Mouse (Mus musculus) urinary bladder, postnatal 10 days (tissue): ENCODE data around the gene Gpc3.
"Not testable (repeated sequence)": the region's sequence is repeated elsewhere in the genome, so short reads cannot be mapped to it uniquely, and the experiment has no call there.

ENCODE experiments used
- DNase-seq: peaks from one replicate; pipeline ENCODE4 v3.0.0; 2022; ENCODE audit warnings: low spot score

Gene Gpc3

GRCm38 (mm10) chrX:52412936-52413335, 200.8 kb downstream of the Gpc3 start:
- no peak for DNase-seq

- DNase-seq = no peak
These were observed 212.6 kb downstream of the Gpc3 start for GRCm38 (mm10) chrX:52401188-52401587.

- DNase-seq = no peak
These were observed 238.6 kb downstream of the Gpc3 start for GRCm38 (mm10) chrX:52375129-52375528.

- no peak for DNase-seq
These were observed 239.5 kb downstream of the Gpc3 start for GRCm38 (mm10) chrX:52374209-52374608.

DNA sequence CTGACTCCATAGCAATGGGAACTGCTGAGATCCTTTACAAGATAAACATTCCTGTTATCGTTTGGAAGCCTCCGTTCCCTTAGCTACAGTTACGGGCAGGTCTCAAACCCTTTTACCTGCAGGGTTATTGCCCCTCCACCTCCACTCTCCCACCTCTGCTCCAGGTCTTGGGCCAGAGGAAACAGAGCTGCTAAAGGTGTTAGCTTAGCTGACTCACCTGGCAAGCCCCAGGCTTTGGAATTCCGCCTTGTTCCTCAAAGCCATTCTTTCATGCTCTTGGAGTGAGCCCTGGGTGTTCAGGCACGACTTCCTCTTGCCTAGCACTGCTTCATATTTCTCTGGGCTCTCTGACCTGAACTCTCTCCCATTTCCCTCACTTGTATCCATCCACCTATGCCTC, 241.3 kb downstream of the Gpc3 start:
- no peak for DNase-seq

GRCm38 (mm10) chrX:52369938-52370758, 243.6 kb downstream of the Gpc3 start:
- DNase-seq = no peak

GRCm38 (mm10) chrX:52369304-52369937, 244.3 kb downstream of the Gpc3 start:
- DNase-seq = no peak

DNA sequence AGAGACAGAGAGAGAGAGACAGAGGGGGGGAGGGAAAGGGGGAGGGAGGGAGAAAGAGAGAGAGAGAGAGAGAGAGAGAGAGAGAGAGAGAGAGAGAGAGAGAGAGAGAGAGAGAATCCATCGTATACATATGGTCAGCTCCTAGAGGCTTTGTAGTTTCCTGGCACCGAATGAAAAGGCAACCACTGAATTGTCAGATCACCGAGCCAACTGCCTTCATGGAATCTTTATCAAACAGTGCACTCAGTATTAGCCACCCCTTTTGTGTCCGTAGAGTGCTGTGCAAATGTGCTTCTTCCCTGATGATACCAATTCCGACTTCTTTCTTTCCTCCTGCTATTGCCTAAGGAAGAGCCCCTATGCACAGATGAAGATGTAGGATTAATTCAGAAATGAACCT, 246.9 kb downstream of the Gpc3 start:
- DNase-seq = no peak

- DNase-seq = no peak
These were observed 248.0 kb downstream of the Gpc3 start for GRCm38 (mm10) chrX:52365790-52366189.

DNA sequence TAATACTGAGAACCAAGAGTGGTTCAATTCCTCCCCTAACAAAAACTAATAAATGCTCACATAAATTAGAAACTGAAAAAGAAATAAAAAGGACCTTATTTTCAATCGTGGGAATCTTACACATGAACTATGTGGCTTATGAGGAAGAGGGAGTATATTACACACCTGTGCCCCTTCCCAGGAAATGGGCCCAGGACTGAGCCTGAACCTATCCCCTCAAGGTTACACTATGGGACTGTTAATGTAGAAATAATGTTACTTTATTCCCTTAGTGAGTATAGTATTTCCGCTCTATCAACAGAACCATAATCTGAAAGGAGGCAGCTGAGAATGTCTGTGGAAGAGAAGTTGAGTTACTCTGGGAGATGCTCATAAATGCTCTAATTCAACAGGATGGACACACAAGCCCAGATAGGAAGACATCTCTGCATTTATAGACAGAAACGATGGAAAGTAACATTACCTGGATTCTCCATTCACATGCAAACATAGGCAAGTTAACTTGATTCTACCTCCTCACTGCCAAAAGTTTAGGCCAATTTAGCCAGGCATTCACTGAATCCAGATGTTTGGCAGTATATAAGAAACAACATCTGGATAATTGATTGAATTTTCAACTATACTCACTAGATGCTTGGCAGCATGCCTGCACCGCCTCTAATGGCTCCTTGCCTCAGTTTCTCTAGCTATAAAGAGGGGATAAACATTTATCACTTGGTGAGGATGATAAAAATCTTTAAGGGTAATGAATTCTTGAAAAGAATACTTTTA, 251.3 kb downstream of the Gpc3 start:
- no peak for DNase-seq

DNA sequence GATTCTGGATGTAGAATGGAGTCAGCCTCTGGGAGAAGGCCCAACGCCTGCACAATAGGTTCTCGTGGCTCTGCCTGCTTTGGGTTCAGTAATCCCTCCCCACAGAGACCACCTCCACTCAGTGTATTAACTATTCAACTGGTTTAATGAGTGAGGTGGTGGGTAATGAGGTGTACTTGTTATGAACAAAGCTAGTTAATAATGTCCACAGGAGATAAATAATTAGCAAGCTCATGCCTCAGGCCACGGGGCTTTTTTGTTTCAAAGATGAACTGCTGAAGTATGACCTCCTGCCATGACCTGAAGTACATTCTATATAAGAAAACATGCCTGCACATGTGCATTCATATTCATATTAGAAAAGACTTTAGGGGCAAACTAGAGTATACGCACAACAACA, 260.8 kb downstream of the Gpc3 start:
- DNase-seq = no peak

- not testable (repeated sequence) for DNase-seq
These were observed 263.1 kb downstream of the Gpc3 start for GRCm38 (mm10) chrX:52350631-52351030.

DNA sequence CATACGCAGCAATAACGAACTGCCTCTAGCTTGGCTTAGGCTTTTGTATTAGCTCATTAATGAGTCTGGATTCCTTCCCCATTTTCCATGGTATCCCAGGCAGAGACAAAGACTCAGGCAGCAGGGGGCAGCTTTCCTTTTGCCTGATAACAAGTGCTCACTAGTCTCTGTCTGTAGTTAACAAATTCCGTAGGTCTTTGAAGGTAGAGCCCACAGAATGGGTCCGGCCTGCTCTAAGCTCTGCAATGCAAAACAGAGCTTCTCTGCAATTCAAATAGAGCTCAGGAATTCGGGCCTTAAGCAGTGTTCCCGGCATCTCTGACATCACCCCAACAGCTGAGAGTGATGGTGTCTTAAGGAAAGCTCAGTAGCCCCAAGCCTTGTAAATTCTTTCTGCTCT, 265.0 kb downstream of the Gpc3 start:
- DNase-seq = no peak

GRCm38 (mm10) chrX:52344018-52344417, 269.7 kb downstream of the Gpc3 start:
- DNase-seq = no peak

DNA sequence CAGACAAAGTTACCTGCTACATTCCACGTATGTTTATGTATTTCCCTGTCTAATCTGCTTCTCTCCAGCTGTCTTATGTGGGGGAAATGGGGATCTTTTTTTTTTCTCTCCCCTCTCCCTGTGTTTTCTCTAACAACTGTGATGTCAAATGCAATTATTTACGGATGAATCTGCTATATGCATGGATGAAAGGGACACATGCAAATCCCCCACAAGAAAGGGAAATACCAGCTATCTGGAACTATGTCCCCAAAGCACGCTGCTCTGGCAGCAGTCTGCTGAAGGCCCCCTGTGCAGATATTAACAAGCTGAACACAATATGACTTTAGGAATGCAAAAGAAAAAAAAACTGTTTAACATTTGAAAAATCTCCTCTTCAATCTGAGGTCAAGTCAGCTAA, 273.5 kb downstream of the Gpc3 start:
- no peak for DNase-seq

- no peak for DNase-seq
These were observed 292.0 kb downstream of the Gpc3 start for GRCm38 (mm10) chrX:52321791-52322190.

DNA sequence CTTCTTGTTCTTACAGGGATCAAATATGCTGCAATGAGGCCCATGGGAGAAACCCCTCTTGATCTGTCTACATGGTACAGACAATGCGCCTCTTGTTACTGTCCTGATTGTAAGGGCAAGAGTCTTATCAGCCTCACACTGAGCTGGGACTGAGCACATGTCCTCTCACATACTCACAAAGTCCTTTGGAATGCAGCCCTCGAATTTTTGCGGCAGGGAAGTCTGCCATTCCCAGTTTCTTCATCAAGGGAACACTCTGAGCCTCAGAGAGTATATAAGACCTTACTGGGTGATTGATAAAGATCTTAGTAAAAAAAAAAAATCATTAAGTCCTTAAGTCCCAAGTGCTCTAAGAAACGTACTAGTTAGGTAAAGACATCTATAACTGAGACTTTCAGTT, 293.1 kb downstream of the Gpc3 start:
- no peak for DNase-seq

GRCm38 (mm10) chrX:52310976-52311375, 302.8 kb downstream of the Gpc3 start:
- DNase-seq = no peak

DNA sequence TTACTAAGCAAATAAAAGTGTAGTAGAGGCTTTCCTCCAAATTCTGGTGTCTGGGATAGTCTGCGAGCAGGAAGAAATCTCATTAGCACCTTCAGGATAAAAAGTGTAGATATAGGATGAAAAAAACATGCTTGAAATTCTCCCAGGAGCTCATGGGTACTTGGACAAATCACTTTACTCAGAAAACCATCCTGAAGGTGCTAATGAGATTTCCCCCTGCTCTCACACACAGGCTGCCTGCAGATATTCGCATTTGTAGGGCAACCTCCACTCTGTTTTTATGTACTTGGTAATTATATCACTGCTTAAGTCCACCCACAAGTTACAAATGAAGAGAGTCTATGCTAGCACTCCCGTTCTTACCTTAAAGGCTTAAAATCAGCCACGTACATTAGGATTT, 308.5 kb downstream of the Gpc3 start:
- DNase-seq = no peak

- no peak for DNase-seq
These were observed 325.0 kb downstream of the Gpc3 start for GRCm38 (mm10) chrX:52288792-52289191.

DNA sequence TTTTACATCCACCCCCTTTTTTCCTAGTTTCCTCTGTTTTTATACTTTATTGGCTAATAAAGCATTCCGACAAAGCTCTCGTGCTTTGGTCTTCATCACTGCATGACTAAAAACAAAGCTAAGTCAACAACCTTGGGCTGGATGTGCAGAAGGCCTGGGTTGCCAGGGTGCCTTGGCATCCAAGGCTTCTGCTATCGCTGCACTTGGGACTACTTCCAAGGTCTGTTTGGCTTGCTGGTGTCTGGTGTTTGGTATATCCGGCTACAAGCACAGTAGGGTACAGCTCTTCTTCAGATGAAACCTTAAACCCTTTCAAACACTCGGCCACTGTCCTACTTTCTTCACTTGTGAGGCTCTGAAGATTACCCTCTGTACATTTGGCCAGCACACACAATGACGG, 325.8 kb downstream of the Gpc3 start:
- DNase-seq = no peak

DNA sequence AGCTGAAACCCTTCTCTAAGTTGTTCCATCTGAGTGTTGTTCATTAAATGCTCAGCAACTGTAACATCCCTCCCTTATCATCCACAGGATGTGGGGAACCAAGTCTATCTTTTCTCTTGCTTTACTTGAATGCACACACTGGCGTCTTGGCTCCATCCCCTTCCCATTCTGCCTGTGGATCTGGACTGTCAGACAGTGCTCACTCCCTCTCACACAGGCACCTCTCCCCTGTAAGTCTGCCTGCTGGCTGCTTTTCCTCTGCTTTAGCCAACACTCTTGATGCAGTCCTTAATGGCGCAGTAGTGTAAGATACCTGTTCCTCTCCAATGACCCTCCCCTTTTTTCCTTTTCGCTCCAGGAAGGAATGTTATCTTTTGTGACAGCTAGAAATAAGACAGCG, 331.7 kb downstream of the Gpc3 start:
- no peak for DNase-seq
